Mouse (Mus musculus) 416B (cell line): ENCODE results near the gene Bcas1.

Experiments
- DNase-seq: peaks from one replicate; pipeline ENCODE4 v3.0.0; 2011; ENCODE audit warnings: low read depth

Bcas1 gene

DNA sequence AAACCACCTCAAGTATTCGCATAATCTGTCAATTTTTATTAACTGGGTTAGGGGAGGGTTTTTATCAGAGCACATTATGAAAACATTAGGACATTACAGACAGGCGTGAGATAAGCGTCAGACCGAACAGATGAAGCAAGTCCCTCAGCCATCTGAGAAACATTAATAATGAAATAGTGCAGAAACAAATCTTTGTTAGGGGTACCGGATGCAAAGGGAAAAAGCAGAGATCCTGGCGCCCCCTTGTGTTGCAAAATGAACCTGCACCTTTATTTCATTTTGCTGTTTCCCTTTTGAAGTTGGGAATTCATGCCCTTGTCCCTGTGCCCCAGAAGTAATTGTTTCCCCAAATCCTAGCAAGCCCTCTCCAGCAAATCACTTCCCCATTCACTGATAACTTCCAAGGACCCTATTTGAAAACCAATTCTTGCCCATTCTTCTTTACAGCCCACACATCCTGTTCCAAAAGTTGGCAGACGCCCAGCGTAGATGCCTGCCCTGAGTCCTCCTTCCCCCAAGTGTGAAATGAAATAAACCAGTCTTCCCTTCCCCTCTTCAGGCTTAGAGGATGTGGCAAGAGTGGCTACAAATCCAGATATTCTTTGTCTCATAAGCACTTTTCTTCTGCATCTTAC lies 80.4 kb downstream of the Bcas1 start:
- peak; percentile 60 for DNase-seq

- DNase-seq = peak; percentile 24
Observed at GRCm38 (mm10) chr2:170345410-170345793, 82.2 kb downstream of the Bcas1 start.

- DNase-seq = no peak
Observed at GRCm38 (mm10) chr2:170344502-170345409, 82.9 kb downstream of the Bcas1 start.

DNA sequence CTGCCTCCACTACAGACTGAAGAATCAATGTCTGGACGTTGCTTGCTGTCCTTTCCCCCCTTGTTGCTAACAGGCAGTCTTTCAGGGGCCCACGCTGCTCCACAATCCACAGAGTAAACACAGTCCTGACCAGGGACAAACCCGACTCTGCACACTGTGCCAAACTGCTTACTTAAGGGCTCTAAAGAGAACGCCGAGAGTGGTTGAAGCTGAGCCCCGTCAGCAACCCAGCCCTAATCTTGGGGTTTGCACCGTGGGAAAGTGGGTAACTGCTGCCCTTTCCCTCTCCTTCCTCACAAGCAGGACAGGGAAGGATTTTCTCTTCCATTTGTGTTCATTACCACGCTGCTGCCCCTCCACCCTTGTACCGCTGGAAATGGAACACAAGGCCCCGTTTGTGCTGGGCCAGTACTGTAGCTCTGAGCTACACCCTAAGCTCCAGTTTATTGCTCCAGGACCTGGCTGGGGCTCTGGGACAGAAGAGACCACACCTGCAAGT lies 83.8 kb downstream of the Bcas1 start:
- DNase-seq = no peak

GRCm38 (mm10) chr2:170343133-170343818 lies 84.4 kb downstream of the Bcas1 start:
- DNase-seq = peak; percentile 89

DNA sequence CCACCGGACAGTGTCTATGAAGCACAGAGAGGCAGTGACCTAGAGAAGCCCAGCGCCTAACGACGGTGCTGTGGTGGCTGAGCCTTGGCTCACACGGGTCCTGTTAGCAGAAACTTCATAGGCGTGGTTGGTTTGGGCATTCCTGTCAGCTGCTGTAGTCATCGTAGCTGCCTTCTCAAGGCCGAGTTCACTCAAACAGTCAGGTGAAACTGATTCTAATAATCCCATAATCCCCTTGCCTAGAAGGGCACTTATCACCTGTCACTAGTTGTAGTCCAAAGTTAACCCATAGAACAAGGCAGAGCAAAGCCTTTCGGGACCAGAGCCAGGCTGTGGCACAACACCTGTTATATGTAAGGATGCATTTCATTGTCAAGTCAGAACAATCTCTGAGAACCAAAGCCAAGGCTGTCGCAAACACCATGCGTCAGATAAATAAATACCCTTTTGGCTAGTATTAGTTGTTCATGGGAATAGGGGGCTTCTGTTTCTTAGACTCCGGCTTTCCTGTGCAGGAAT lies 85.3 kb downstream of the Bcas1 start:
- DNase-seq = no peak

DNA sequence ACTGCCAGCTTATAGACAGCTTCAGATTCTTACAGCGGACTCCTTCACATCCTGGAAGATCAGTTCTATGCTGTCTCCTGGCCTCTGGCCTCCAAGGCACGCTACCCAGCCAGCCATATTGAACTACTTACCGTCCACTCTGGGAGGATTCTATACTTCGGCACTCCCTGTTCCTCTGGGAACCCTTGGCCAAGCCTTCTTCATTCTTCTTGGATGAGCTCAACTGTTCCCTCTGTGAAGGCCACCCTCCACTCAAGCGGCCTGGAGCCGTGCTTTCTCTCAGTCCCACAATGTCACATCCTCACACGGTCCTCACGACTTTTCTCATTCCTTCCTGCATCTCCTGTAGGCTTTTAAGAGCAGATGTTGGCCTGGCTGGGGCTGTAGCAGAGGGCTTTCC lies 86.5 kb downstream of the Bcas1 start:
- no peak for DNase-seq

DNA sequence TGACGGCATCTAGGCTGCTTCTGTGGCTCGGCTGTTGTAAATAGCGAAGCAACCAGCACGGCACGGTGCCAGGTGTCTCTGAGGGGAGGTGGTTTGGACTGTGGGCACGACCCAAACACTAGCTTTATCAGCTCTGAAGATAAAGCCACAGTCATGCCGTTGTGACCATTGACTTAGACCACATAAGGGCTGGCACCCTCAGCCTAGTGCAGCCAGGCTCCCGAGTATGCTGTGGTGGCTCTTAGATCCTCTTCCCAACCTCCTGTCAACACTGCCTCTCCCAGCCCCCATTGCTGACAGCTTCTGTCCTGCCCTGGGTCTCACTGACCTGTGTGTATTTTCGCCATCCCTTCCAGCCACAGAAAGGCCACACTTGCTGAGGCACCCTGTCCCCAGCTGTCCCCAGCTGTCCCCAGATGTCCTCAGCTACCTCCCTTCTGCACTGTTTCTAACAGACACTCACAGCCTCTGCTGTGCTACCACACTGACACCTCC lies 91.3 kb downstream of the Bcas1 start:
- peak; percentile 84 for DNase-seq

GRCm38 (mm10) chr2:170335168-170335567 lies 92.5 kb downstream of the Bcas1 start:
- DNase-seq = no peak

- DNase-seq = no peak
Observed at GRCm38 (mm10) chr2:170331870-170332269, 95.8 kb downstream of the Bcas1 start.

DNA sequence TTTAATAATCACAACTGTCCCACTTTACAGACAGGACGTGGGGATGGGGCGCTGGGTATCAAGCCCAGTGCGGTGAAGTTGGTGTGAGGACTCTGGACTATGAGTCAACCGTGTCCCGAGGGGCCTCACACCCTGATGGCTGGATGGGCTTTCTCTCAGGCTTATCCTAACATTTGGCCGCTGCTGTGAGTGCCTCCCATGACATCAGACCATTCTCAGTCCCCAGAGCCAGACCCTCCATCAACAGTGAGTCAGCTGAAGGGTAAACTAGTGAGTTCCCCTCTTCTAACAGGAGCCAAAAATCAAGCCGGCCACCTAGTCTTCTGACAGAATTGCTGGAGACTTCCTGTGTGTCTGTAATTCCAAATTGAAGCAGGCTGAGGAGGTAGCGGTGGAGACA lies 97.2 kb downstream of the Bcas1 start:
- DNase-seq = no peak

DNA sequence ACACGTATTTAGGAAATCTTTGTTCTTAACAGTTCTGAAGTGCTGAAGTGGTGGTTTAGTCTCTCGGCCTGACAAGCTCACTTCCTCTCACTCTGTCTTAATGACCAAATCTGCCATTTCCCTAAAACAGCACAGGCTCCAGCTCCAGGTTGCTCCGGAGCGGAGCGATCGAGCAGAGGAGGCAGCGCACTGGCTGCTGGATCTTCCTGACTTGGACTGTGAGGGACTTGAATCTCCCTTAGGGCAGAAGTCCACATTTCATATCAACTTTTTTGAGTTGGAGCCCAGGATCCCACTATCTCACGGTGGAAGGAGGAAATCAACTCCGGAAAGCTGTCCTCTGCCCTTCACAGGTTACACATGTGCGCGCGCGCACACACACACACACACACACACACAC lies 97.7 kb downstream of the Bcas1 start:
- DNase-seq = no peak

DNA sequence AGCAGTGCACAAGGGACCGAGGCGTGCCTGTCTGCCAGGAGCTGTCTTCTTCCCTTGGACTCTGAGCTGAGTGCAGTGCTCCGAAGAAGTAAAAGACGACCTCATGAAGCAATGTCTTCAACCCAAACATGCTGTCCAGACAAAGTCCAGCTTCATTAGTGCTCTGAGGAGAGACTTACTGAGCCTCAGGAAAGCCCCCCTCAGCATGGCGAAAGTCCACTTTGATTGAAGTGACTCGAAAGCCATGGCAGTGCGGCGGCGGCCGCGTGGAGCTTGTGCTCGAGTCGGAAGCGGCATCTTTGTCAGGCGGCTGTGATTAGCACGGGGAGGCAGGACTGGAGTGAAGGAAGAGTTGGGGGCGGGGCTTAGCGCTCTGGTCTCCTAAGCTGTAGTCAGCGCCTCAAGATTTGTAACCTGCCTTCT lies 103.7 kb downstream of the Bcas1 start:
- no peak for DNase-seq

GRCm38 (mm10) chr2:170322013-170322414 lies 105.6 kb downstream of the Bcas1 start:
- peak; percentile 87 for DNase-seq

- DNase-seq = no peak
Observed at GRCm38 (mm10) chr2:170321579-170321978, 106.1 kb downstream of the Bcas1 start.

DNA sequence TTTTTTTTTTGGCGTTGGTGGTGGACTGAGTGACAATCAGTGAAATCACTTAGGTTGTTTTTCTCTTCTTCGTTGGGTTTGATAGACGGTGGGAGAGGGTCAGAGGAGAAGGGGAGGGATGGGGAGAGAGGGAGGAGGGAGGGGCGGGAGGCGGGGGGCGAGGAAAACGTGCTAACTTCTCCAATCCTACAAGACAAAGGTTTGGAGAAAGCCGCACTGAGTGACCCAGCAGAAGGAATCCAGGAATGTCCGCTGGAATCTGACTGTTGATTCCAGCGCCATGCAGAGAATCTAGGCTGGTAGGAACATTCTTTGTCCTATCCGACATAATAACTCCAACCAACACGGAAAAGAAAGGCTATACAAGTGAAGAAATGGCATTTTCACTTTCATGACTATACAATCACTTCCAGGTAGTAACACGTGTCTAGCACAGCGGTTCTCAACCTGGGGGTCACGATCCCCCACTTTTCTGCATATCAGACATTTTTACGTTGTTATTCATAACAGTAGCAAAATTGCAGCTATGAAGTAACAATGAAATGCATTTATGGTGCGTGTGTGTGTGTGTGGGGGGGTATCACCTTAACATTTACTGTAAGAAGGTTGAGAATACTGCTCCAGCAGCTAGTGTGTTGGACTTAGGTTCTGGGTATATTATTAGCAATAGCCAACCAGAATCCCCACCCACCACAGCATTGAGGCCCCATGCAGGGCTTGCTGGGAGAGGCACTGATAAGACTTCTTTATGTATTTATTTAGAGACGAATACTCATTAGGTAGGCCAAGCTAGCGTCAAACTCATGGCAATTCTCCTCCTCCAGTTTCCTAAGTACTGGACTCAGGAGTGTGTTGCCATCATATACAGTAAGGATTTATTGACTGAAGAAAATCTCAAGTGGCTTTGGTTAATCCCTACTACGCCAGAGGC lies 107.8 kb downstream of the Bcas1 start:
- DNase-seq = no peak

- DNase-seq = peak; percentile 10
Observed at GRCm38 (mm10) chr2:170318713-170319532, 108.7 kb downstream of the Bcas1 start.

DNA sequence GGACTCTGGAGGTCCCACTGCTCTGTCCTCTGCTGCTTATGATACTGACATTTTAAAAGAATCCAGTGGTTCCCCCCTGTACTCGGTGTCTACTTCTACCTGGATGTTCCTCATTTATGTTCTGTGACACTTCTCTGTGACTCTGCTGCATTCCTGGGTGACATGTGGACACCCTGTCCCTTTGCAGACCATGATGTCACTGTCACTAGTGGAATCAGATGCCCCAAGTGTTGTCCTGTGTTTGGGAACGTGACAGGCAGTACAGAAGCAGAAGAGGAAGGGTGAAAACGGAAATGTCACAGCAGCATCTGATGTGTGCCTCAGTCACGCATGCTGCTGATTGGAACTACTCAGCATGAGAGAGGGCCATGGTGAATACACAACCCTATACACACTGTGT lies 110.9 kb downstream of the Bcas1 start:
- no peak for DNase-seq

DNA sequence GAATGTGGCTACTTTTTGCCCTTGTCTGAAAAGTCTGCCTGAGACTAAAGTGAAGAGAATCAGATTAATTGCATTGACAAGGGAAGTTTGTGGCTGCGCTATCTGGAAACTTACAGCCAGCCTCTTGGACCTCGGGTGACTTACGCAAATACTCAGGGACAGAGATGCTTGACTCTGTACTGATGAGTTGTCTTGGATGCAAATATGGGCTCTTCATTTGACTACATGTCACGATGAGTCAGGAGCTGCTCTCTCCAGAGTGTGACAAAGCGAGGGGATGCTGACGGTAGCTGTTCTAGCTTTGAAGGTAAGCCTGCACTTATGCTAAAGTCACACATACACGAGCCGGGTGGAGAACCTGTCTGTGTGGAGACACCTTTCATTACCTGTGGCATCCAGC lies 111.3 kb downstream of the Bcas1 start:
- DNase-seq = no peak

DNA sequence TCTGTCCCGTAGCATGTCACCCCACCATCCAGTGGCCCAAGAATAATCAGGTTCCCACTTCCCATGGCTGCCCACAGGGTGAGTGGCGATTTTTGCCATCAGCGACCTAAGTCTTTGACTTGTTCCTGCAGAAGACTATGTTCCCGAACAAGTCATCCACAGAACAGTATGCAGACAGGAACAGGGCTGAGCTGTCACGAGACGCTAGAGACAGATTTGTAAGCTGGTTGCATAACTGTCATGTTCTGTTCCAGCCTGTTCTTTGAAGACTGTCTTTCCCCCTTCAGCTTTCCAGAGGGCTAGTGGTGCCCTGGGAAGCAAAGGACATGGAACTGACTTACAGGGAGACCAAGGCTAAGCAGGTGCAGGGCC lies 116.7 kb downstream of the Bcas1 start:
- no peak for DNase-seq
